Mouse (Mus musculus): ENCODE data around the gene Pptc7. TPM values are rescaled to one million over a fixed set of nuclear protein-coding genes. Genes with fewer than 3 reads are reported as not detected.
"Not testable (repeated sequence)": the region's sequence is repeated elsewhere in the genome, so short reads cannot be mapped to it uniquely, and the experiment has no call there.

Gene Pptc7
- total RNA-seq, 4 experiments from 2014 or later: 103 to 141 (median 121) TPM

DNA sequence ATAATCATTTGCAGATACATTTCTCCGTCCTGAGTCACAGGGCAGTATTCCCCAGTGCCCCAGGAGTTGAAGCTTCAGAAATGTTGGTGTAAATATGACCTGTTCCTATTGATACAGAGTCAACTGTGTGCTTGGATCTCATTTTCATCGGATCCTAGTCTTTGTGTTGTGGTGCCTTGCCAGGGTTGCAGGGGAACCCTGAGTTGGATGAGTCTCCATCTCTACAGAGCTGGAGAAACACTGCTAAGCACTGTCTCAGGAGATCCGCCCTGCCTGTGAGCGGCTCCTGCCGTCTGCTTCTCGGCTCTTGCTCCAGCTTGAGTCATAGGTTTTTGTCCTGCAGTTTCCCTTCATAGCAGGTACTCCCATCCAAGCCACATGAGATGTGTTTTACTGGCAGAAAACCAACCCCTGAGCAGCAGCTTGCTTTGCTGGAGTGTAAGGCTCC, 15.9 kb downstream of the Pptc7 start:
- no peak for DNase-seq (ENCODE audit: low spot score)

DNA sequence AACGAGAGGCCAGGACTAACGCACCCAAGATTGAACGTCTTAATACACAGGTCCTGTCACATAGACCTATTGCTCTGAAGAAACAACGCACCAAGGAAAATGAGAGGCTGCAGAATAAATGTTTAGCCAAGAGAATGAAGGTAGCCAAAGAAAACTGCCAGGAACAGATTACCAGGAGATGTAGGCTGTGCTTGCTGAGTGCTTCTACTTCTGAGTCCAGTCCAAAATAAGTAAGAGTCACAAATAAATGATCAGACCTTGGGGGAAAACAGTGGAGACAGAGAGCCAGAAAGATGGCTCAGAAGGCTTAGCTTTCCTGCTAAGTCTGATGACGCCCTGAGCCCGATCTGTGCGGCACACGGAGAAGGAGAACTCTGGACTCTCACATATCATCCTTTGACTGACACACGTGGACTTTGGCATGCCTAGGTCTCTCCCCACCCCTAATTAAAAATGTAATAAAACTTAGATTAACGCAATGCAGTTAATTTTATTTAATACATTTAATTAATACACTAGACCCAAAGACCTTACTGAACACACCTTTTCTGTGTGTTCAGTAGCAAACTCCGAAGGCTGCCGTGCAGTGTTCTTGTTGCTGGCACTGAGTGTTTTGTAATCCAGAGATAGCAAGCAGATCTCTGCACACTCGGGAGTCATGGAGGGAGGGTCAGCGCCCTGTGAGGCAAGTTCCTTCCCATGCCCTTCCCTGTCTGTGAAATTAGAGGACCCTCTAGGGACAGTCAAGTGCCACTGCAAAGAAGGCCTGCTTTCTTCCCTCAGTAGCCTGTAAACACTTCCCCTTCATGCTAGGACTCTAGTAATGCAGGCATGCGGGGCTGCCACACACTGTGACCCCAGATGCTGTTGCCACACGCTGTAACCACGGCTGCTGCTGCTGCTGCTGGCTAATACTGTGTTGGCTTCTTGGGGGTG, 18.9 kb downstream of the Pptc7 start:
- no peak for DNase-seq (ENCODE audit: low spot score)

- no peak for DNase-seq (ENCODE audit: low spot score)
Measured at GRCm38 (mm10) chr5:122303937-122304336, 19.8 kb downstream of the Pptc7 start.

DNA sequence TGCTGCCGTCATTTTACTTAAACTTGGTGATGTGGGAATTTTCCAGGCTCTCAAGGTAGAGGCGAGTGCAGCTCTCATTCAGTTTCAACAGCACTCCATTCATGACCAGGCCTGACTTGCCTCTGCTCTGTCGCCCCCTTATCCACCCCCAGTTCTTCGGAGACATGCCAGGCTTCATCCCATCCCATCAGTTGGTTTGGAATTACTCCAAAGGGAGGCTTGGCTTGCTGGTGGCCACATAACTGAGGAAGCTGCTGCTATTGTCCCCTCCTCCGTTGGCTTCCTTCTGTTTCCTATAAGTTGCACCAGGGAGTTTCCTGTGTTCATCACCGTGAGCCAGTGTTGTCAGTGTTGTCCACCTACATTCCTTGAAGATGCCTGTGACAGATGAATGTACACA, 20.4 kb downstream of the Pptc7 start:
- DNase-seq (ENCODE audit: low spot score): no peak

GRCm38 (mm10) chr5:122305472-122305871, 21.3 kb downstream of the Pptc7 start:
- DNase-seq (ENCODE audit: low spot score): no peak

DNA sequence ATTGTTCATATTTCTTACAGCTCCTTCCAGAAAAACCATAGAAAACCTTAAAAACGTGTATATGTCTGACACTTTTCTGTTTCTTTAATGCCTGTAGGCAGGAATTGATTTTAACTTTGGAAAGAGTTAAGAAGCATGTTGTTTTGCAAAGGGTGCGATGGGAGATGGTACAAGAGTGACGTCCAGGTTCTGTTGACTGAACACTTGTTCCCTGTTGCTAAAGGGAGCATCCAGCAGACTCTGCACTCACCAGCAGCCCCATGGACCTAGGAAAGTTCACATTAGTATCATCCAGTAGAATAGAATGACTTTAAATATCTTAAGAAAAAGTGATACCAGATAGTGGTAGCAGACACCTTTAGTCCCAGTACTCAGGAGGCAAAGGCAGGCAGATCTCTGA, 22.4 kb downstream of the Pptc7 start:
- DNase-seq (ENCODE audit: low spot score): no peak

GRCm38 (mm10) chr5:122310699-122311098, 26.5 kb downstream of the Pptc7 start:
- DNase-seq (ENCODE audit: low spot score): no peak

- DNase-seq (ENCODE audit: low spot score): no peak
Measured at GRCm38 (mm10) chr5:122311692-122312091, 27.5 kb downstream of the Pptc7 start.

GRCm38 (mm10) chr5:122312346-122312745, 28.2 kb downstream of the Pptc7 start:
- no peak for DNase-seq (ENCODE audit: low spot score)

DNA sequence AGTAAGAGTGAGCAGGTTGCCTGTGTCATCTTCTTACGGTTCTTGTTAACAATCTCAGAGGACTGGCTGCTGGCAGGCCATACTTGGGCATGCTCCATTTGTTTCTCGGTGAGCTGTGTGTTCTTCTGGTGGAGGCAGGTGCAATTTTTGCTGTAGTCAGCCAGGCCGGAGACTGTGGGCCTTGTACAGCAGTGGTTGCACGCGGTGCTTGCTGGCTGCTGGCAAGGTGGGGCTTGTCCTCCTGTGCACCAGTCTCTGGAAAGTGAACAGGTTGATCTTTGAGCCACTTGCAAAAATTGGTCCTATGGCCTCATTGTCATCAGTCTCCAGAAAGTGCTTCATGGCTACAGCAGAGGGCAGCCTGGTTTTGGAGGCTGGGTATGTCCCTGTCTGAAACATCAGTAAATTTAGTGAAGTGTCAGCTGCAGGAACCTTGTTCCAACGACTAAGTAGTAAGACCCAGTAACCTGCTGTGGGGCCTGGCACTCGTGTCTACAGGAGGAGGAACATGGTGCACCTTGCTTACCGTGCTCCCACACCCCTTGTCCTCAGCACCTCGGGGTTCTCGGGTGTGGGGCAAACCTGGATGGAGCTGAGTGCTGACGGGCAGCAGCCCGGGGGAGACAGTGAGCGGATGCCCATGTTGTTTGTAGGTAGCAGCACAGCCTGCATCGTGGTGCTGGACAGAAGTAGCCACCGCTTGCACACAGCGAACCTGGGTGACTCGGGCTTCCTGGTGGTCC, 28.9 kb downstream of the Pptc7 start:
- DNase-seq (ENCODE audit: low spot score): no peak

DNA sequence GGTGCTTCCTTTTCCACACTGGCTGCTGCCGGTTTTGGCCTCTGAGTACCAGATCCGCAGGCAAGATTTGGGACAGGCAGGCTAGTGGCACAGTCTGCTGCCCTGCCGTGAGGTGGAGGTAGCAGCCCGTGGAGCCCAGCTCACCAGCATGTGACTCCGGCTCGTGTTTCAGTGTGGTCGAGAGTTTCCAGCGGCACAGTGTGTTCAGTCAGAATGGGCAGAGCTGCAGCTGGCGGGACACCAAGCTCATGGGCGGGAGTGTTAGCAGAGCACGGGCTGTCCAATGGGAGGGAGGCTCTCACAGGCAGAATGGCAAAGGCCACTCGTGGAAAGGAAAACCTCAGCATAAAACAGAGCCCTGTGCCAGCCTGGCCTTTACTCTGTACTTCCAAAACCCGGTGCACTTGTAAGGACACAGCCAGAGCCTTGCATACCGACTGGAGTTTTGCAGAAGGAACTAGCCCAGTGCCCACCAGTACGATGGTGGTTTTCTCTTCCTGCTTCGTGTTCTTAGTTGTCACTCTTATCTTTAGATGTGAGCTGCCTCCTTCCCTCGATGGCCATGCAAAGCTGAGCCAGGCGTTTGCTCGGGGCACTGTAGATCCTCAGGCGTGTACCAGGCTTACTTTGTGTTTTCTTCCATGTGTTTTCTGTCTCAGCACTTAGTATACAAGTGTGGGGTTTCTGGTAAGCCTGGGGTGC, 31.0 kb downstream of the Pptc7 start:
- peak; percentile 93 for DNase-seq (ENCODE audit: low spot score)

- DNase-seq (ENCODE audit: low spot score): no peak
Measured at GRCm38 (mm10) chr5:122317329-122318045, 33.3 kb downstream of the Pptc7 start.

DNA sequence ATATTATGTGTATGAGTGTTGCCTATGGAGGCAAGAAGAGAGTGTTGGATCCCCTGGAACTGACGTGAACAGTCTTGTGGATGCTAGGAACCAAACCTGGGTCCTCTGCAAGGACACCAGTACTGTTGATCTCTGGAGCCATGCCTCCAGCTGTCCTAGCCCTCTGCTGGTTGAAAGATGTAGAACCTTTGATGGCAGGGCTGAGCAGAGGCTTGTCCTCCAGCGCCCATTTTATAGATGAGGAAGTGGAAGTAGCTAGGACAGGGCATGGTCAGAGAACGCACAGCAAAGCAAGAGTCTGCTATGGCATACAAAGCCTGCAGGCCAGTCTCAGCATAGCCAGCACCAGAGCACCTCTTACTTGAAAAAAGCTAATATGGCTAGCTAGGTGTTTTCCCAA, 33.9 kb downstream of the Pptc7 start:
- DNase-seq (ENCODE audit: low spot score): peak; percentile 48

DNA sequence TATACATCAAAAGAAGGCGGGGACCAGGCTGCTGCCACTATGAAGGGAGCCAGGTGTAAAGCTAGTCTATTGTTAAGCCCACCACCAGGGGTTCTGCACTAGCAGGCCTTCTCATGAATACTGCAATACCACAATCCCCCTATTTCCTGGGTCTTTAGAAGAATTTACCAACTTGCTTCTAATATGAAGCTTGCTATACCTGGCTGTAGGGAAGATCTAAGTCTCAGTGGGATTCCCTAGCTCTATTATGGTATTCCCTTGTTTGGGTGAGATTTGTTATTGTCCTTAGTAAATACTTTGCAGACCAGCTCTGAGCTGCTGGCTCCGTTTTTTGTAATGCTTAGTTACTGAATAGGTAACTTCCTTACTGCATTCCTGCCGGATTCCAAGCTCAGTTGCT, 34.8 kb downstream of the Pptc7 start:
- DNase-seq (ENCODE audit: low spot score): not testable (repeated sequence)

- peak; percentile 38 for DNase-seq (ENCODE audit: low spot score)
Measured at GRCm38 (mm10) chr5:122319474-122320204, 35.5 kb downstream of the Pptc7 start.

DNA sequence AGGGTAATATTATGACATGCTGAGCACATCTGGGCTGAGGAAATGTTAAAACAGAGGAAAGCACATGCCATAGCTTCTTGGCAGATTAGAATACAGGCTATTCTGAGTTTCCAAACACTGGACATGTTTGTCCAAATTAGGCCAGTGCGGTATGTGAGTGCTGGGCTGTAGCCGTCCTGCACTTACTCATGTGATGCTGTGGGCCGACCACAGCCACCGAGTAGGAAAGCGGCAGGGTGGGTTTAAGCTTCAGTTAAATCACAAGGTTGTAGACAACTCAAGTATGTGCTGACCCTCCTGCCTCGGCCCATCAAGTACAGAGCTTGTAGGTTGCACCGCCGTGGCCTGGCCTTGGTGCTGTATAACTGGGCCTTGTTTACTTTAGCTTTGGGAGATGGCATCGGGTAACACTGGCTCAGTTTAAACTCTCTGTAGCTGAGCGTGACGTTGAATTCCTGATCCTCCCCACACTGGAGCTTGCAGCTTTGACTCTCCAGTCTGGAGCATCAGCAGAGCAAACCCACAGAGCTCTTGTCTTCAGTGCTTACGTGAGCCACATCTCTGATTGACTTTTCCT, 36.1 kb downstream of the Pptc7 start:
- DNase-seq (ENCODE audit: low spot score): no peak

GRCm38 (mm10) chr5:122323523-122323922, 39.4 kb downstream of the Pptc7 start:
- DNase-seq (ENCODE audit: low spot score): no peak

GRCm38 (mm10) chr5:122324608-122325431, 40.7 kb downstream of the Pptc7 start:
- DNase-seq (ENCODE audit: low spot score): no peak

GRCm38 (mm10) chr5:122325477-122325876, 41.3 kb downstream of the Pptc7 start:
- no peak for DNase-seq (ENCODE audit: low spot score)
